Mouse (Mus musculus) urinary bladder, adult 18-20 months (tissue): ENCODE results near the gene Xrra1.
"Not testable (repeated sequence)": the region's sequence is repeated elsewhere in the genome, so short reads cannot be mapped to it uniquely, and the experiment has no call there.

ENCODE experiments used
- DNase-seq, 2 experiments: peaks; one replicate each; pipeline ENCODE4 v3.0.0; 2022; ENCODE audit warnings: low spot score in 2 of 2, mixed read lengths in 2 of 2

The Xrra1 gene

DNA sequence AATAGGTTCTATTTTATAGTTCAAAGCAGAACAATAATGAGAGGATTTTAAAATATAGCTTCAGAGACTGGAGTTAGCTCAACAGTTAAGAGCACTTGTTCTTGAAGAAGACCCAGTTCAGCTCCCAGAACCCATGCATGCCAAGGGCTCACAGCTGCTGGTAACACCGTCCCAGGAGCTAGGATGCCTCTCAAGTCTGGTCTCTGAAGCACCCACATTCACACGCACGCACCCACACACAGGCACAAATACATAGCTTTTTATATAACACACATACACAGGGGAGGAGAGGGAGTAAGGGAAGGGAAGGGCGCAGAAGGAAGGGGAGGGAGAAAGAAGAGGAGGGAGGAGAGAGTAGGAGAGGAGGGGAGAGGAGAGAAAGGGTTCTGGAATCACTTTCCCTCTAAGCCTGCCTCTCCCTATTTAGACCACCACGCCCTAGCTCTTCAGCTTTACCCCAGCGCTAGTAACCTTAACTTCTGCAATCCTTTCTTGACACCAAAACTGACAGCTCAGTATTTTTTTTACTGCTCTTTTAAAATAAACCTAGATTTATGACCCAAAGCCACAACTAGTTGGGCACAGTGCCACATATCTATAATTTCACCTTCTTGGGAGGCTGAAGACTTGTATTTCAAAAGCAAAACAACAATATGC, 94.7 kb downstream of the Xrra1 start:
- DNase-seq: no peak

DNA sequence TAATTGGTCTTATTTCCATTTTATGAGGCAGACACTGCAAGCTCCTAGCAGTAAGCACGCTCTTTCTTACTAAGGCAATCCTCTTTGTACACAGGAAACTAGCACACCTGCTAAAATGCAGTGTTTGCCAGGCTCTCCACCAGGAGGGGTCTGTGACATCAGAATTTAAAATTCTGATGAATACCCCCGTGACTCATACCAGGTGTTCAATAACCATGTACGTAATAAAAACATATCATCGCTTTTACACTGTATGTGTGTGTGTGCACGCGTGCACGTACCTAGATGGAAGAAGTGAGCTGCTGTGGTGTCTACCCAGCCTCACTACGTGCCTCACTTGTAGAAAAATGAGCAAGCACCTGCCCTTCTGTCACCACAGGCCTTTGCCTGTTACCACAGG, 95.3 kb downstream of the Xrra1 start:
- no peak for DNase-seq

DNA sequence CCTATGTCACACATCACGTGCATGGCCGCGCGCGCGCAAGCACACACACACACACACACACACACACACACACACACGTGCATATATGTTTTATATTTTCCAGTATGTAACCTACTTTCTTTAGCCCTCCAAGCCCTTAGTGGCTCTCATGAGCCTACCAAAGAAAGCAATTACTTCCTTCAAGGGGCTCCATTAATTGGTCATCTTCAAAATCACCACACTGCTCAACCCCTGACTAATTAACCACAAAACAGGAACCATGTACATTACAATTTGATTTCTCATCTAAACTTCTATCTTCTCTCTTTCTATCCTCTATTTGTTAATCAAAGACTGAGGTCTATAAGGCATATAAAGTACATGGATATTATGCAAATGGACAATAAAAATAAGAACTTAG, 97.2 kb downstream of the Xrra1 start:
- DNase-seq: no peak

DNA sequence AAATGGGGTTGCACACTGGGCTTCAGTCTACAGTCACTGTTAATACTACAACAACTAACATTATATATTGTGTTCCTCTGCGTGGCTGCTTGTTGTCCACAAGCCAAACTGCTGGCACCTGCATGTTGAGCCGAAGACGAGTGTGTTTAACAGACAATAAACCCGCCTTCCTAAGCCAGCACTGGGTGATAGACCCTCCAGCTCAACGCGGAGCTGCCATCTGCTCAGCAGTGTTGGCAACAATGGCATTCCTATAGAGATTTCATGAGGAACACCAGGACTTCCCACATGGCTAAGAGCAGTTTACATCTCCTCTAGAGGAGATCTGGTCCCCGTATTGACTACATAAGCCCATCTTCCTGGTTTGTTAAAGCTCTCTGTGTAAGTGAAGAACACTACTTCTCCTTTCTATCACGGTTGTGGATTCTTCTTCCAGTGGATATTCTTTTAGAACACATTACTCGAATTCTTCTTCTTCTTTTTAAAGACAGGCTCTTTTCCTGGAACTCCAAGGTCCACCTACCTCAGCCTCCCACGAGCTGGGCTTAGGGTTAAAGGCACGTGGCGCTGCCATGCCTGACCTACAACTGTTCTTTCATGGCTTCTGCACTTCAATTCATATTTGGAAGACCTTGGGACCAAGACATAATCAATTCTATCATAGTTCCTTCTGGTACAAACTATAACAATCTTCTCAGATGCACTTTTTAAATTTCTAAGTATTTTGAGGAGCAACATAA, 98.5 kb downstream of the Xrra1 start:
- DNase-seq: no peak

DNA sequence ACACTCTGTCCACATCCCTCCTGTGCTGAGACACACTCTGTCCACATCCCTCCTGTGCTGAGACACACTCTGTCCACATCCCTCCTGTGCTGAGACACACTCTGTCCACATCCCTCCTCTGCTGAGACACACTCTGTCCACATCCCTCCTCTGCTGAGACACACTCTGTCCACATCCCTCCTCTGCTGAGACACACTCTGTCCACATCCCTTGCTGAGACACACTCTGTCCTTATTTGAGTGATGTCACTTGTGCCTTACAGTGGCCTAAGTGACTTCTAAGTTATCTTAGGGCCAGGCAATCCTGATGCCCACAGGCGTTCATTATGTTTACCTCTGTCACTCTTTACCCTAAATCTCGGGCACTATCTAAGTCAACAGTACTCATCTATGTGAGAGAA, 101.7 kb downstream of the Xrra1 start:
- DNase-seq: not testable (repeated sequence)

DNA sequence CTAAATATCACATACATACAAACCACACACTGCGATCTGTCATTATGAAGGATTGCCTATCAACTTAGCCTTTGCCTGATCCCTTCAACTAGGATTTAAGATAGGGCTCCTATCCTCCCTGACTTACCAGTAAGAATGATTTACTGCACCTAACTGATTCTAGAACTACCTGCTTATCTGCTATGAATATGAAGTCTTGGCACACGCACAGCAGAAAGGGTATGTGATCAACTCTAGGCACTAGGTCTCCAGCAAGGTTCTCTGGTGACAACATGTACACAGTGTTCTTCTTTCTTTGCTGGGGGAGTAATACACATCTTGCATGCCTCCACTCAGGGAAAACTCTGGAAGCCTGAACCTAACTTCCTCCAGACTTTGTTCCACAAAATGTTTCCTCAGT, 102.6 kb downstream of the Xrra1 start:
- no peak for DNase-seq

DNA sequence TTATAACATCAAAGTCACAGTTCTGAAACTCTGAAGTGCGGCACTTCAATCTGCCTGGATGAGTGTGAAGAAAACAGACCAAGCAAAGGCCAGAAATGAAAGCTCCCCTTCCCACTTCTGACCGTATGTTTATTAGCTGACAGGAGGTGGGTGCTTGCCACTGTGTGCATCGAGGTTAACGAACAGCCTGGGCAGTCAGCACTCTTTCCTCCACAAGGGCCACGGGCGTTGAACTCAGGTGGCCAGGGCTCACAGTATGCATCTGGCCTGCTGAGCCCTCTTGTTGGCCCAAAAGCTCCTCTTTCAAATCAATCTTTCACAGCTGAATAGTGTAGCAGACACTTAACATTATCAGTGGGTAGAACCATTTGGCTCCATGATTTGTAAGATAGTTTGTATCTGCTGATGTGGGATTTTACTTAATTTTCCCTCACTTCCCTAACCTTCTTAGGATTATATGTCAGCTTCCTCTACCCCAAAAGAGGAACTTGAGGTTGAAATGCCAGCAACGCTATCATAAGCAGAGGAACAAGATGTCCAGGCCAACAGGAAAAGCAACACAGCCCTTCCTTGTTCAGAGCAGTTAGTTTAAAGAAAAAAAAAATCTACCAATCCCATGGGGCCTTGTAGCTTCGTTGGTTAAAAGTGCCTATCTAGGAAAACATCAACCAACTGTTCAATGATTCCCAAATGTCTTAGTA, 103.8 kb downstream of the Xrra1 start:
- no peak for DNase-seq

DNA sequence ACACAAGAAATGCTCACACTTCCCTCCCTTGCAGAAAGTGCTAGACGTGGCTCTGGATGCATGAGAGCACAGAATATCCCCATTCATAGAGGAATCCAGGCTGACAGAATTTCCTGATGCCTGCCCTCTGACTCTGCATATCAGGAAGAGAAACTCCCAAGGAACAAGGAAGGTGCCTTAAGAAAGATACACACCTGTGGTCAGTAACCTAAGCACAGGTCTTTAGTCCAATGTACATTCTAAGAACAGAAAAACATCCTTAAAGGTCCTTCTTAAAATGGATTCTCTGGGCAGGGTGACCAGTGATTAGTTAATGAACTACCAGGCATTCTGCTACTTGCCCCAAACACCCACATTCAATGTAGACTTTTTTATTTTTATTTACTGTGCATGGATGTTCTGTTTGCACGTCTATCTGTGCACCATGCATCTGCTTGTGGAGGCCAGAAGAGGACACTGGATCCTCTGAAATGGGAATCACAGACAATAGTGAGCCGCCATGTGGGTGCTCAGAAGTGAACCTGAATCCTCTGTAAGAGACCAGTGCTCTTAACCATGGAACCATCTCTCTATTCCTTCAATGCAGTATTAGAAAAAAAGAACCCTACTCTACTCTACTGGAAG, 104.4 kb downstream of the Xrra1 start:
- DNase-seq: no peak

DNA sequence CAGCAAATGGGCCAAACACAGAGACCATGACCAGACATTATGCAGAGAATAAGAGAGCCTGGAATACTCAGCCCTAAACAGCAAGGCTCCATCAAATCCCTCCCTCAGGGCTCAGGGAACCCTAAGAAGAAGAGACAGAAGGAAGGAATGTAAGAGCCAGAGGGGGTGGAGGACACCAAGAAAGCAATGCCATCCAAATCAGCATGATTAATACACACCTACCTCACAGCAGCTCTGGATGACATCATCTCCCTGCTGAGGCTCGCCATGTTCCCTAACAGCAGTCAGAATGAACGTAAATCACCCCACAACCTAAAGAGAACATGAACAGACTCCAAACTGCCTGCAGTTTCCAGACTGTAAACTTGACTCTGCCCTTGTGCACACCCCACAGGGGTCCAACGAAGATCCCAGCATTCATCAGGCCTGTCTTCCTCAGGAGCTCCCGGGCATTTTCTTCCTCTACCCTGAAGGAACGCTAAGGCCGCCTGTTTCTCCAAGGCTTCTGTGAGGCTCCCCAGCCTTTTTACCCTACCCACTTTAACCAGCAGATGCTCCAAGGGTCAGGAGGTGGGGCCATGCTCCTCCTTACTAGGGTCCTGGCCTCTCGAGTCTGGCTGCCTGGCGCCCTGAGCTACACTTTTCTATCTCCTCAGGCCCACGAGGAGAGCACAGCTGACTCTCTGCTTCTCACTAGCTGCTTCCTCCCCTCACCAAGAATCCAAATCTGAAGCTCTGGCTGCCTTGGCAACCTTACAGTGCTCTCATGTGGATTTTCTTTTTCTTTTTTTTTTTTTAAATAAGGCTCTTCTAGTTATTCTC, 106.3 kb downstream of the Xrra1 start:
- no peak for DNase-seq

DNA sequence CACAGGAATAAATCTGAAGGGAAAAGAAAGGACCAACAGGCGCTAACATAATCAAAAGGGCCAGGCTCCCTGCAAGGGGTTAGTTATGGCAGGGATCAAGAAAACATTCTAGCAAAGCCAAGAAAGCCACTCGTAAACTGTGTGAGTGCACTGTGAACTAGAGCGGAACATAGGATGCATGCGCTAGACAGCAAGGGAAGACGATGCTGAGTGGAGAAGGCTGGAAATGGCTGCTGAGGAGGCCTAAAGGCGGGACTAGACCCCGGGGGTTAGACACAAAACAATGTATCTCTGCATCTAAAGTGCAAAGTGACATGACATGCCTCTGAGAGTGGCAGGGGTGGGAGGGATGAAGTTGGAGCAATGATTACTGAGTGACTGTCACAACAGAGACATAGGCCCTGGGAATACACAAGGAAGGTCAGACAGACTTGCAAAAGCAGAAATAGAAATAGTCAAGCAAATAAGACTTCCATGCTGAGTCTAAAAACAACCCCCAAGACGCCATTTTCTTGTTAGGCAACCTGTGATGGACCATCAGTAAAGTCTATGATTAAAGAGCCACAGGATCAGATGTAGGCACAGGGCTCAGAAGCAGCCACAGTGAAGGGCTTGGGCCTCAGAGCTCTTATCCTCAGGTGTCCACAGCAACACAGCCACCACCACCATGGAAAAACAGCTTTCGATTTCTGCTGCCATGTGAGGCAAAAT, 107.2 kb downstream of the Xrra1 start:
- no peak for DNase-seq
